Mouse (Mus musculus) cerebellum, adult 2 months (tissue): ENCODE measurements around the gene Ehmt2.

Source experiments
- CTCF ChIP-seq: fragments of 200-500 bp; IDR thresholded peaks from 2 replicates; pipeline ENCODE4 v1.5.1; 2011; ENCODE audit warnings: low read depth, mild to moderate bottlenecking, control low read depth, low read length, moderate library complexity, borderline replicate concordance; ENCODE audit not compliant: insufficient read depth
- POLR2A ChIP-seq: fragments of 200-500 bp; IDR thresholded peaks from 2 replicates; pipeline ENCODE4 v1.6.1; 2011; ENCODE audit warnings: low read length, control low read depth, borderline replicate concordance; ENCODE audit not compliant: insufficient read depth

- no peak for TF ChIP-seq POLR2A
- no peak for TF ChIP-seq CTCF
These were observed 47.6 kb upstream of the Ehmt2 start for GRCm38 (mm10) chr17:34850517-34851125.
